Mouse (Mus musculus): ENCODE measurements at regions not wholly inside any gene's neighbourhood (a gene's known extent, or its start where the extent isn't known, plus 50 kb on each side); places are given as distances from the start of the nearest gene placed in this dataset.

DNA sequence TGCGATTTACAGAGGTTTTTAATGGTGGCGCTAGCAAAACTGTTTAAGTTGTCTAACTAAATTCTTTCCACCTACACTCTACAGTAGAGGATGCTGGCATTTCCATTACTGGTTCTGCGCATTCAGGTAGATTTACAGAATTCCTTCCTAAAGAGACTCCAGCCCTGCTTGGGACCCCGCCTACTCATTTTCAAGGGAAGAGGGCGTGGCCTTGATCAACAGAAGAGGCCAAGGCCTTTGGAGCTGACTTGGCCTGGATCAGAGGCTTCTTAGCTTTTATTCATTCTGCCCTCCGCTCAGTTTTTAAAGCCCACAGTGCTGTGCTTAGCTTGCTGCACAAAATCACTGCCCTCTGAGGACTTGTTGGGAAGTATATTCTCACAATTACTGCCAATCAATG is 364.8 kb downstream of the Nkx6-1 start:
- DNase-seq (ENCODE audit: extremely low read depth, insufficient read length, low spot score), result no peak

DNA sequence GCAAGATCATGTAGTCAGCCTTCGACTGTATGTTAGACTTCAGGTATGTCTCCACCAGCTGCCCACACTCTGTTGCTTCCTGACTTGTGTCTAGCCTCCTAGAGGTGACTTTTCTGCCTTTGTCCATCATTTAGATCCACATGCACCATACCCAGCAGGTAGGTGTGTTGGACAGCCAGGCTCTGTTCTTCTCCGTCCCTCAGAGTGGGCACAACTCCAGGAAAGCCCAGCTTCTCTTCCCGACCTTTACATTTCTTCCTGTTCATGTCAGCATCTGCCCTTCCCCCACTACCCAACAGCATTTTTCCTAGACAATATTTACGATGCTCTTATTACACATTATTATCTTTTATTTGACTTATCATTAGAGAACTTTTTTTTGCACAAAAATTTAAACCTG is 366.4 kb downstream of the Nkx6-1 start:
- DNase-seq (ENCODE audit: extremely low read depth, insufficient read length, low spot score), result no peak

DNA sequence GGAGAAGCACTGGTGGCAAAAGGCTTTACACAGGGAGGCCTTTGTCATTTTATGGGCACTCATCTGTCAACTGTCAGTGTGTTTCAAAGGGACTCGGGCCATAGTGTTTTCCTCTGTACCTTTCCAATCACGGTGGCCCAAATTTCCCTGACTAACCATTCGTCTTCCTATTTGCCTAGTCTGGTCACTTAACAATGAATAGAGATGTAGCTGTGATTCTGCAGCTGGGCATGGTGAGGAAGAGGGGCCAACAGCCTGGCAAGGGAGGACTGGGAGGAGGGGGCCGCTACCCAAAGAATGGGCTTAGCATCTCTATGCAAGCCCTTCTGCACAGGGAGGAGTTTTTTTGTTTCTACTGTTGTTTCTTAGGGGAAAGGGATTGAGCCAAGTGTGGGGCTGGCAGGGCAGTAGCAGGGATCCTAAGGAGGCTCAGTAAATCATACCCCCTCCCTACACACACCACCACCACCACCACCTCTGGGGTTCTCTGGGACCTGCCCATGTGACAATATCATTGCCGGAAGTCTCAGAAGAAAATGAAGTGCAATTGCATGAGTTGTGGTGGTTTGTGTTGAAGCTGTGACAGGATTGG is 367.2 kb downstream of the Nkx6-1 start:
- no peak for DNase-seq (ENCODE audit: extremely low read depth, insufficient read length, low spot score)

DNA sequence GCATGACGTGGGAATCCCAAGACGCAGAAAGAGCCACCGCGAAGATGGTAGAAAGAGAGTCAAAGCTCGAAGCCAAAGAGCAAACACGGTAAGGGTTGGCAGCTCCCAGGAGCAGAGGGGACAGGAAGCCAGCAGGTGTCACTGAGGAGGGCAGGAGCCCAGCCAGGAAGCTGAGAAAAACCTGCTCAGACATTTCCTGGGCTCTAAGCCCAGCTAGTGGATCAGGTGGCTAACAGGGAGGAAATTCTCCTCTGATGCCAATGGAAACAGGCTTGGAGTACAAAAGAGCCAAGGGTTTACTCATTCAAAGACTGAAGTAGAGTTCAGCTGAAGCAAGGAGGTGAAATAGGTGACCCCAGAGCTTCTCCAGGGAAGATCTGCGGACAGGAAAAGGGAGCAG is 368.9 kb downstream of the Nkx6-1 start:
- DNase-seq (ENCODE audit: extremely low read depth, insufficient read length, low spot score), result no peak

DNA sequence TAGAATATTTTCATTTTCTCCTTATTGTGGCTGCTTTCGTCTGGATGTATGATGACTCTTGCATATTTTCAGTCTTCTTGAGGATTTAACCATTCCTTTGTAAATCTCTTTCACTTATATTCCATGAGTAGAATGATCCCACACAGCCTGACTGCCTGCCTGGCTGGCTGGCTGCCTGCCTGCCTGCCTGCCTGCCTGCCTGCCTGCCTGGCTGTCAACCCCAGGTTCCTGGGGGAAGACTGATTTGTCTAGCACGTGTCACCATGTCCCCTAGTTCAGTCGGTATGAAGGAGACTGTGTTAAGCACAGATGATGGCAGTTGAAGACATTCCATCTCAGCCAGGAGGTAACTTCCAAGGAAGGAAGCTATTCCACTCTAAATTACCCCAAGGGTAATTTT is 370.8 kb downstream of the Nkx6-1 start:
- no peak for DNase-seq (ENCODE audit: extremely low read depth, insufficient read length, low spot score)

DNA sequence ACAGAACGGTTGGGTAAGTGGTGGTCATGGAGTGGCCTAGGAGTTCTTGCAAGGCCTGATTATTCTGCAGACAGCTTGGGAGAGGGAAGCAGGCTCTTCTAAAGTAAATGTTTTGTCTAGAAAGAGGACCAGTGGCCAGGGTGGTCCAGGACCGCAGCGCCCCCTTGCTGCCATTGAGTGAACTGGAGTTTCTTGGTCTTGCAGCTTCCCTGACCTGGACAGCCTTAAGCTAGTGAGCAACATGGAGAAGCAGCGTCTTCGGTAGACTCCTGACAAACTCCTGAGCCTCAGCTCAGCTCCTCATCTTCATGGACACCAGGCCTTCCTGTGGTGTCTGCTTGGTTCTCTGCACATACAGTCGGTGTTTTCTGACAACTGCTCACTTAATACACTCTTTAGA is 376.4 kb downstream of the Nkx6-1 start:
- DNase-seq (ENCODE audit: extremely low read depth, insufficient read length, low spot score), result peak; percentile 9

DNA sequence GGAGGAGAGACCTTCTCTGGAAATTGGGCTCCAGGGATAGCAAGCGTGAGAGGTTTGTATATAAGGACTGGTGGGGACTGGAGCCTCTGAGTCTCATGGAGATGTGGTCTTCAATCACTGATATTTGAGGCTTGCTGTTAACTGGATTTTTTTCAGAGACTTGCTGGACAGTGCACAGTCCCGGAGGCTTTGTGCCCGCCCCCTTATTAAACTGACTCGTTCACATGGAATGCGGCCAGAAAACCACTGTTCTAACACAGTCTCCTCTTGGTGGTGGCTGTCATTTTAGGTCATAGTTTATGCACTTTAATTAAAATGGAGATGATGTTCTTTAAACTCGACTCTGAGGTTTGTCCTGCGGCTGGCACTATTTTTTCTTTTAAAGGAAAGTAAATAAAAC is 378.9 kb downstream of the Nkx6-1 start:
- no peak for DNase-seq (ENCODE audit: extremely low read depth, insufficient read length, low spot score)

DNA sequence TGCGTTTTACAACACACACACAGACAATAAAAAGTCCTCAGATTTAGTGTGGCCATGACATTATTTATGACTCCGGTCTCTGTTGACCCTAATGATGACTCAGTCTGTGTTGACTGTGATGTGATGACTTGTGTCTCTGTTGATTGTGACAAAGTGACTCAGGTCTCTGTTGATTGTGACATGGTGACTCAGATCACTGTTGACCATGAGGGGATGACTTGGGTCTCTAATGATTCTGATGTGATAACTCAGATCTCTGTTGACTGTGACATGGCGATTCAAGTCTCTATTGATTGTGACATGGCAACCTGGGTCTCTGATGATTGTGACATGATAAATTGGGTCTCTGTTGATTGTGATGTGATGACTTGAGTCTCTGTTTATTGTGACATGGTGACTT is 405.0 kb downstream of the Gpat3 start:
- no peak for DNase-seq (ENCODE audit: extremely low read depth, insufficient read length, low spot score)

DNA sequence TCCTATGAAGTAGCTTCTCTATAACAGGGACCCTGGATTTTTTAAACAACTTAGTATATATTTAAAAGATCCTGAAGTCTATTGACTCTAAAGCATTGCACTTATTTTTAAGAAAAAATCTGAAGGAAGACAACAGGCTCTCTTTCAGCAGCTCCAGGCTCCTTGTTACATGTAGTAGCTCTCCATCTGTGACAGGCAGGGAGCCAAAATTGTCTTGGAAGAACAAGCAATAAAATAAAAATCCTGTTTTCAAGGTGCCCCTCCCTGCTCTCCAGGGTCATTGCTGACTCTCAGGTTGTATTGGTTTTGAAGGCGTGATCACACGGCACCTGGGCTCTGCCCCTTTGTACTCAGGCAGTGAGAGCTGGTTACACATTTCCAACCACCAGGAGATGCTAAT is 397.1 kb downstream of the Gpat3 start:
- no peak for DNase-seq (ENCODE audit: extremely low read depth, insufficient read length, low spot score)

DNA sequence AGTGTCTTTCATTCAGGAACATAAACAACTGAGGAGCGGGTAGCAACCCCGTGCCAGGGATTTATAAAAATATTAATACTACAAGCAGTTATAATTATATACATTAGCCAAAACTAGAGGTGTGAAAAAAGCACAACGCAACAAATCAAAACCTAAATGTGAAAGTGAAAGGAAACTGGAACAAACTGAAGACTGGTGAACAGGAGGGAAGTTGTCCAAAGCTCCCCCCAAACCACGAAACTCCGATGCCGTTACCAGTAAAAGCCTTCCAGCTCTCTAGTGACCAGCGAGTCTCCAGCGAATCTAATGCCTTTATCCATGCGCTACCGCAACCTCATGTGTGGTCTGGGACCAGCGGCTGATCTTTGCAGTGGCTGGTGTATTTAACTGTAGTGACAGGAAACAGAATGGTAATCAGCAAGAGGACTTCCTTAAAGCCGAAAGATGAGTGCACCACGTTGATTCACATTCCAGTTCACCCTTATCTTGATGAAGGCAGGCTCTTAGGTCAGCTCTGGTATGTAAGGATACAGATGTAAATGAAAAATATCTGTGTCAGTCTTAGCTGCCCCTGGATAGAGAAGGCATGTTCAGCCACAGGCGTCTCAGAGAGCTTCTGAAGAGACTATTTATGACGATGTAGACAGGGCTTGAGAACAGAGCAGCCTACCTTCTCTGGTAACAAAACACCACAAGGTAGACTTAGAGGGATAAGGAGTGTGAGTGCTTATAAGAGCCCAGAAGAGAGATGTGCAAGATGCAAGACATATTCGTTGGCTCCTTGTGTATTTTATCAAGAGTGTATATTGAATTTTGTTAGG is 394.0 kb downstream of the Gpat3 start:
- DNase-seq (ENCODE audit: extremely low read depth, insufficient read length, low spot score), result no peak

DNA sequence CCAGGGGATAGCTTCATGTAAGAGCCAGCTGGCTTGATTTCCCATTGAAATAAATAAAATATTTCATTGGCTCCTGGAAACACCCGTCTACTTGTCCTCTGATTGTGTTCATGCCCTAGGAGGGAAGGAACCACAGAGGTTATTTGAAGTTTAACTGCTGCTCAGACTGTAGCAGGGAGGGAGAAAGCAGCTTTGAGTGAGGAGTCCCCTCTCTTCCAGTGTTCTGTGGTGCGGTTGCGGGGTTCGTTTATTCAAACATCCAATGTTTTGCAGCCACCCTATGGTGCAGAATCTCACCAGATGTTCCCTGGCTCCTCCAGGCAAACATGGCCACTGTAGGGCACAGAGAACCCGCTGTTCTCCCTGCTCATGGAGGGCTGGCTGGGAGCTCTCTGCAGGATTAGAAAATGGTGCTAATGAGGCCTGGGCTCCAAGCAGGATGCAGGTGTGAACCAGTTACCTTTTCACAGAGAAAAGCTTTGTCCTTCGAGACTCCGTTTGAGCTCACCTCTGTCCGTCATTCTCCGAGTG is 390.7 kb downstream of the Gpat3 start:
- no peak for DNase-seq (ENCODE audit: extremely low read depth, insufficient read length, low spot score)

DNA sequence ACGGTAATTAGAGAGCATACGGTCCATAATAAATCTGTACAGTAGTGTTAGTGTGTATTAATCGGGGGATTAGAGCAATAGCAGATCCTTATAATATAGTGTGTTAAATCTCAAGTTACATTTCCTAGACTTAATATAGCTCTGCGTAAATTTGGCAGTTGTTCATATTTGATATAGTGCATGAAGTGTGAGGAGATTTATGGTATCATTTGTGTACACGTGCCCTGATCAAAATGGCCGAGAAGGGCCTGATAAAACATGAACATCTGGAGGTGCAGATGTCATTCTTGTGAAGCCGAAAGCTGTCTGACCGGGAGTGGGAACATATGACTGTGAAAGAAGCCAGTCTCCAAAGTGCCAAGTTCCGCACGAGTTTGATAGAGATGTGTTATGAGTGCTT is 376.9 kb downstream of the Gpat3 start:
- DNase-seq (ENCODE audit: extremely low read depth, insufficient read length, low spot score), result no peak

DNA sequence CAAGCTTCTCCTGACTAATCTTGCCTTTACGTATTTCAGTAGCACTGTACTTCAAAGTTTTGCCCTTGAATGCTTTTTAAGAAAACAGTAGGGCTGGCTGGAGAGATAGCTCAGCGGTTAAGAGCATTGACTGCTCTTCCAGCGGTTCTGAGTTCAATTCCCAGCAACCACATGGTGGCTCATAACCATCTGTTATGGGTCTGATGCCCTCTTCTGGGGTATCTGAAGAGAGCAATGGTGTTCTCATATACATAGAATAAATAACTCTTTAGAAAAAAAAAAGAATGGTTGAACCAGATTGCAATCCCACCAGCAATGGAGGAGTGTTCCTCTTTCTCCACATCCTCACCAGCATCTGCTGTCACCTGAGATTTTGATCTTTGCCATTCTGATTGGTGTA is 372.6 kb downstream of the Gpat3 start:
- DNase-seq (ENCODE audit: extremely low read depth, insufficient read length, low spot score), result no peak

DNA sequence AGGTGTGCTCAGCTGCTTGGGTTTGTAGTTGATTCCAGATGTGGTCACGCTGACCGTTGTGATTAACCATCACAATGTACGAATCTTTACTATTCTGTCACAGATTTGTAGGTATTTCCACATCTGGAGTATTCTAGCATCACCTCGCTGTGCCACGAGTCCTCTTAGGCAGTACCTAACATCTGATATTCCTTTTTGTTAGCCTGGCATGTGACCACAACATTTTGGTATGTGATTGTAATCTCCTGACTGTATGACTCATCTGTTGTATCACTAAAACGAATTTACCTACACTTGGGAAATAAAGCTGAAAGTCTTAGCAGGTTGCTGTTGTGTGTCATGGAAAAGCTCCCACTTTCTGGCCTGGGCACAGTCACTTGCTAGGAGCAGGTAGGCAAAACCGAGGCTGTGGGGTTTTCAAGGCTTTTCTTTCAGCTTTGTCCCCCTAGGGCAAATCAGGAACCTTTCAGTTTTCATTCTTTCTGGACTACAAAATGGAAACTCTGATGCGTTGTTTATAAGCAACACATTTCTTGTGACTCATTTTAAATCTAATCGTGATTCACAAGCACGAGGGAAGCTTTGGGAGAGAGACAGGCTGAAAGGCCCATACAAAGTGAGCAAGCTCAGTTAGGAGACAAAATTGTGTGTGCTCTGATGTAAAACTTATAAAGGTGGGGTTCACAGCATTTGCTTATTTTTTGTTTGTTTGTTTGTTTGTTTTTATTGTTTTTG is 371.5 kb downstream of the Gpat3 start:
- peak; percentile 66 for DNase-seq (ENCODE audit: extremely low read depth, insufficient read length, low spot score)

DNA sequence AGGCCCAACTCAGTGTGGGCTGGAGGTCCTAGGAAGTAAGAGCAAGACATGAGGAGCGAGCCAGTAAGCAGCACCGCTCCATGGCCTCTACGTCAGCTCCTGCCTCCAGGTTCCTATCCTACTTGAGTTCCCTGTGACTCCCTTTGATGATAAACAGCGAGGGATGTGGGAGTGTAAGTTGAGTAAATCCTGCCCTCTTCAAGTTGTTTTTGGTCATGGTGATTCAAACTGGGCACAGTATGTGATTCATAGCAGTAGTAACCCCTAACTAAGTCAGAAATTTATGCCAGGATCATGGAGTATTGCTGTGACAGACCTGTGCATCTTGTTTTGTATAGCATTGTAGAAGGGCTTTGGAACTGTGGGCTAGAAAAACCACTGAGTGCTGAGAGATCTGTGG is 366.5 kb downstream of the Gpat3 start:
- DNase-seq (ENCODE audit: extremely low read depth, insufficient read length, low spot score), result no peak

DNA sequence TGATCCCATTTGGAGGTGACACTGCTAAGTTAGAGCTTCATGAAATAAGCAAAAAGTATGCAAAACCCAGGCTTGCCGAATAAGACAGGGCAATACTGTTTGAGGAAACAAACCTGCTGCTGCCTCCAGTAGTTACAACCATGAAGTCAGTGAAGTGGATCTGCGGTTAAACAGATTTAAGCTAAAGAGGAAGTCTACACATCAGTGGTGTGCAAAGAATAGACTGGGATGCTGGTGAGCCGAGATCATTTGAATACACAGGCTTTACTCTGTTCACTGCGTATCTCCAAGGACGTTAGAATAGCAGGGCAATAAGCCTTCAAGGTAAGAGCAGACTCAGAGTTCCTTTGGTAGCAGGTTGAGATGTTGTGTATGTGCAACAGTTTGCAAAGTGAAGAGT is 362.6 kb downstream of the Gpat3 start:
- no peak for DNase-seq (ENCODE audit: extremely low read depth, insufficient read length, low spot score)

DNA sequence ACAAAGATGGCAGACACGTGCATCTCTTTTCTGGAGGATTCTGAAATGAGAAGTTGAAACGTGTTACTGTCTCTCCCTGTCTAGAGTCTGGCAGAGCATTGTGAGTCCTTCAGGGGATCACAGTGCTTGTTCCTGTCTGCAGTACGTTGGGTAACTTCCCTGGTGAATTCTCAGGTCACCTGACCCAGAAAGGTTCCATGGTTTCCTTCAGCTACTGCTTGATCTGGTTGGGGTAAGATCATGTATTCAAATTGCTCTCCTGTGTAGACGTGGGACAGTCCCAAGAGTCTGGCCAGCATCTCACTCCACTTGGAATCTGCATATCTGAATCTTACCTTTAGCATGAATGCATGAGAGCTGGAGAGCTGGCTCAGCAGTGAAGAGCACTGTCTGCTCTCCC is 350.0 kb downstream of the Gpat3 start:
- DNase-seq (ENCODE audit: extremely low read depth, insufficient read length, low spot score), result no peak

DNA sequence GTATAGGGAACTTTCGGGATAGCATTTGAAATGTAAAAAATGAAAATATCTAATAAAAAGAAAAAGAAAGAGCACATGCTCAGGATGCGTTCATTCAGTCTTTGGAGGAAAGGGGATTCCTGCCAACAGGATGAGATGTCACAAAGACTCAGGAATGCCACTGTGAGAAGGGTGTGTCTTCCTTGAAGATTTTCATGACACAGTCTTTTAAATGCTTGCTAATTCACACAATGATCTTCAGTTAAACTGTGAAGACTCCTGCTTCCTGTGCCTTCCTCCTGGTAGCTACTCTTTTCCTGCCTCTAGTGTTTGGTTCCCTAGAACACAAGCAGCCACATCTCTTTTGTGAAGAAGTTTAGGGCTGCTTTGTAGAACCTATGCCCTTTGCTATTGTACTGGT is 345.5 kb downstream of the Gpat3 start:
- DNase-seq (ENCODE audit: extremely low read depth, insufficient read length, low spot score), result peak; percentile 6

DNA sequence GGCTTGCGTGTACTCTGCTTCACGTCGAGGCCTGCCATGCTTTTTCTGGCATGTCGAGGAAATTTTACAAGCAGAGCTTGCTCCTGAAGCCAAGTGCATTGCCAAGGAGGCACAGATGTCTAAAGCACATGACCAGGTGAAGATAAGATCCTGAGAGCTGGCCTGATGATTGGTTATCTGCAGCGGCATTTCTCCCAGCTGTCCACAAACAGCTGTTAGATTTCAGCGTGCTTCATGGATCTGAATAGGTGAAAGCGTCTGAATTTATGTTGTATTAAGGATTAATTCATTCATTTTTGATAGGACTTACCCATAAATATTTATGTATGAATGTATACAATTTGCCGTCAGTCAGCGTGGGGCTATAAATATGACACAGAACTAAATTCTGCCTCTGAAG is 327.7 kb downstream of the Gpat3 start:
- DNase-seq (ENCODE audit: extremely low read depth, insufficient read length, low spot score), result no peak

DNA sequence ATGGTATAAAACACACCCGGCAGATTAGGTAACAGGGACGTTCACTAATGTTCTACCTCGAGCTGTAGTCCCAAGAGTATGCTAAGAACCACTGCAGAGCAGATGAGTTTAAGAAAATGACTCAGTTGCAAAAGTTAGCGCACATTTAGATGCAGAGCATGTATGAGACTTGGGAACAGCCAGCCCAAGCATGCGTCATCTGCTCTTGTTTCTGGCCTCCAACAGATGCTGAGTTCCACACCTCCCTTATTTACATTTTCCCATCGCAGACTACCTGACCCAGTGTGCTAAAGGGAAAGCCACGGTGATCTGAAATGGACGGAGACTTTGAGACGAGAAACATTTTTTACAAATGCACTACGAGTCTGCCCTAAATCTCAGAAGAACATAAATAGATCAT is 327.3 kb downstream of the Gpat3 start:
- no peak for DNase-seq (ENCODE audit: extremely low read depth, insufficient read length, low spot score)

DNA sequence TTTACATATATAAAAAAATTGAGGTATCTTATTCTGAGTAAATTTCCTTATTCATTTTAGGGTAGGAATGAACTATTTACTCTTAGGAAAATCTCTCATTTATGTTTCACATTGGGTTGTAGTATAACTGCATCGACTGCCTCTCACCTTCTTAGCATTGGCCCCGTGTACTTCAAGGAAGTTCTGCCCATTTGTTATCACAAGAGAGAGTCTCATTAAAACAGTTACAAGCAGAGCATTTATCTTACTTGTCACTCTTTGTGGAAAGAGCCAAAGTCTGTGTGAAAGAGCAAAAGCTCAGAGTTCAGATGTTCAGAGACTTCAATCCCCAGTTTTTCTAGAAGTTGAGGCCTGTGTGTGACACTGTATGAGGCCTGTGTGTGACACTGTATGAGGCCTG is 323.6 kb downstream of the Gpat3 start:
- no peak for DNase-seq (ENCODE audit: extremely low read depth, insufficient read length, low spot score)

Data from 3134 (cell line).